Mouse (Mus musculus): ENCODE data around the gene Timp1.

- no peak for TF ChIP-seq POLR2A (IDR thresholded peaks at IDR 0.05; ENCODE audit: borderline replicate concordance, extremely low read depth, low read depth, low read length)
- TF ChIP-seq CTCF (IDR thresholded peaks at IDR 0.05; ENCODE audit: insufficient read depth, low read length): no peak
Measured at GRCm38 (mm10) chrX:20861453-20862104, 8.4 kb upstream of the Timp1 start.

Measured in lung, adult 2 months (tissue).